ENCODE assay signal across 19 mouse cellular contexts in the genomic region with DNA sequence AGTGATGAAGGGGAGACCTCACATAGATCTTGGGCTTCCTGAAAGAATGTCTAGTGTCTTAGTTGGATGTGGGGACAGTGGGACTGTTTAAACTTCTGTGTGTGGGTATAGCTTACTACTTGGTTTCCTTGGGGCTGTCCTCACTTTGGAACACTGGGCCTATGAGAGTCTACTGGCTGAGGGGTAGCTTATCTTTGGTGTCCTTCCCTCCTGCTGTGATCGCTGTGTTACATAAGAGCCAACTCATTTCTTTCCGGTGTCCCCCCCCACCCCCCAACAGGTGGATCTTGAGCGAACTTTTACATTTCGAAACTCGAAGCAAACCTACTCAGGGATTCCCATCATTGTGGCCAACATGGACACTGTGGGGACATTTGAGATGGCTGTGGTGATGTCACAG. TPM values are rescaled to one million over a fixed set of nuclear protein-coding genes. Genes with fewer than 3 reads are reported as not detected.
DNase-seq lines count a peak whose midpoint lies in the region; ATAC-seq lines count a peak whose summit lies in the region.
"Had no signal": no experiment of that assay in that cellular context is flagged by ENCODE, and none has a peak within 500 bp of the region (broad histone marks: within the 10 kb centered on the region; RNA-seq: fewer than 3 reads in every experiment).

No protein-coding gene starts in this region.

- peaks cover 24% of the 10 kb centered on the region for H3K36me3 ChIP-seq in heart, embryonic 10.5 days
- H3K36me3 ChIP-seq in midbrain, embryonic 12.5 days: no peaks in the 10 kb centered on the region
- H3K36me3 ChIP-seq in midbrain, embryonic 15.5 days (replicated peaks): no peaks in the 10 kb centered on the region
- H3K36me3 ChIP-seq in liver, embryonic 13.5 days: peaks cover 69% of the 10 kb centered on the region
- H3K36me3 ChIP-seq: embryonic facial prominence, embryonic 15.5 days; hindbrain, embryonic 15.5 days had no signal

- no peak for ATAC-seq in midbrain, embryonic 12.5 days (ENCODE audit: low FRiP score, low read depth)
- ATAC-seq in midbrain, embryonic 15.5 days (replicated peaks): no peak
- ATAC-seq in liver, embryonic 13.5 days (ENCODE audit: low read depth): peak; percentile 37
- ATAC-seq: forebrain, embryonic 14.5 days had no signal

- peak overlapping the region; percentile 15; the same call in 1 of the 2 replicates for H3K9ac ChIP-seq in midbrain, embryonic 12.5 days (replicated peaks)
- H3K9ac ChIP-seq in midbrain, embryonic 15.5 days: no peak overlapping the region
- H3K9ac ChIP-seq in liver, embryonic 13.5 days: peak overlapping the region; percentile 94
- H3K9ac ChIP-seq: embryonic facial prominence, embryonic 15.5 days; hindbrain, embryonic 15.5 days; lung, embryonic 14.5 days had no signal

- WGBS in heart, embryonic 10.5 days: 73% methylated on average over 5 of the region's 5 CpGs
- WGBS in midbrain, embryonic 12.5 days: 87% methylated on average over 5 of the region's 5 CpGs
- 93% methylated on average over 5 of the region's 5 CpGs for WGBS in midbrain, embryonic 15.5 days
- 19% methylated on average over 5 of the region's 5 CpGs for WGBS in liver, embryonic 13.5 days (ENCODE audit: insufficient replicate concordance)

- no peaks in the 10 kb centered on the region for H3K27me3 ChIP-seq in heart, embryonic 10.5 days (ENCODE audit: insufficient read depth, poor library complexity, severe bottlenecking)
- H3K27me3 ChIP-seq in midbrain, embryonic 12.5 days: peaks cover 27% of the 10 kb centered on the region
- peaks cover 8% of the 10 kb centered on the region for H3K27me3 ChIP-seq in midbrain, embryonic 15.5 days (replicated peaks)
- no peaks in the 10 kb centered on the region for H3K27me3 ChIP-seq in liver, embryonic 13.5 days
- H3K27me3 ChIP-seq: embryonic facial prominence, embryonic 15.5 days; hindbrain, embryonic 15.5 days had no signal

- H3K4me1 ChIP-seq in heart, embryonic 10.5 days: peaks cover 77% of the 10 kb centered on the region
- H3K4me1 ChIP-seq in midbrain, embryonic 12.5 days: peaks cover 28% of the 10 kb centered on the region
- H3K4me1 ChIP-seq in midbrain, embryonic 15.5 days: peaks cover 24% of the 10 kb centered on the region
- H3K4me1 ChIP-seq in liver, embryonic 13.5 days (replicated peaks): peaks cover 100% of the 10 kb centered on the region

- no peaks in the 10 kb centered on the region for H3K9me3 ChIP-seq in heart, embryonic 10.5 days
- H3K9me3 ChIP-seq in midbrain, embryonic 12.5 days: no peaks in the 10 kb centered on the region
- no peaks in the 10 kb centered on the region for H3K9me3 ChIP-seq in midbrain, embryonic 15.5 days
- no peaks in the 10 kb centered on the region for H3K9me3 ChIP-seq in liver, embryonic 13.5 days (replicated peaks)
- H3K9me3 ChIP-seq: embryonic facial prominence, embryonic 15.5 days; hindbrain, embryonic 15.5 days had no signal

- H3K4me2 ChIP-seq in midbrain, embryonic 12.5 days (replicated peaks): no peak overlapping the region
- H3K4me2 ChIP-seq in midbrain, embryonic 15.5 days: no peak overlapping the region
- H3K4me2 ChIP-seq in liver, embryonic 13.5 days: peak overlapping the region; percentile 73
- H3K4me2 ChIP-seq: embryonic facial prominence, embryonic 15.5 days; hindbrain, embryonic 15.5 days; lung, embryonic 14.5 days; midbrain, embryonic 11.5 days had no signal

- no peak overlapping the region for H3K4me3 ChIP-seq in heart, embryonic 10.5 days
- no peak overlapping the region for H3K4me3 ChIP-seq in midbrain, embryonic 12.5 days
- H3K4me3 ChIP-seq in midbrain, embryonic 15.5 days: no peak overlapping the region
- H3K4me3 ChIP-seq in liver, embryonic 13.5 days (replicated peaks): peak overlapping the region; percentile 78
- H3K4me3 ChIP-seq: embryonic facial prominence, embryonic 15.5 days; hindbrain, embryonic 15.5 days had no signal

- peak overlapping the region; percentile 93 for H3K27ac ChIP-seq in heart, embryonic 10.5 days
- no peak overlapping the region for H3K27ac ChIP-seq in midbrain, embryonic 12.5 days (replicated peaks)
- no peak overlapping the region for H3K27ac ChIP-seq in midbrain, embryonic 15.5 days
- peak overlapping the region; percentile 97 for H3K27ac ChIP-seq in liver, embryonic 13.5 days
- H3K27ac ChIP-seq: hindbrain, embryonic 15.5 days had no signal

- DNase-seq in heart, embryonic 10.5 days (ENCODE audit: low spot score): no peak
- DNase-seq in heart, adult 8-10 months (ENCODE audit: low spot score): no peak
- no peak for DNase-seq in liver, embryonic 13.5 days
- no peak for DNase-seq in natural killer cell, adult 2 months (ENCODE audit: low spot score in 2 of 2)
- DNase-seq in kidney, postnatal 25 days: no peak
- DNase-seq: cerebellum, adult 9-10 months; heart, postnatal 14 days; kidney, adult 8-10 months; kidney, postnatal 4 days; layer of hippocampus, postnatal 36 days; lung, postnatal 4 days; thymus, postnatal 4 days had no signal

RNA-seq across cellular contexts. Expression of a gene that starts 6.9 kb away (rescaled TPM):
- polyA plus RNA-seq in heart, embryonic 10.5 days (2016; fragmentation: Nextera tagmentation; extraction: Ambion mirVana): 133 and 207 TPM in 2 replicates
- 100 to 1,000 TPM; 152 to 199 (median 170) TPM for total RNA-seq in heart, adult 8-10 months (2022)
- polyA plus RNA-seq in midbrain, embryonic 12.5 days (2016; fragmentation: Nextera tagmentation; extraction: Ambion mirVana): 14.3 and 15.7 TPM in 2 replicates
- 29.5 and 31.7 TPM in 2 replicates for polyA plus RNA-seq in midbrain, embryonic 15.5 days (2015; fragmentation: Nextera tagmentation; extraction: Ambion mirVana)
- polyA plus RNA-seq in liver, embryonic 13.5 days (2015; fragmentation: Nextera tagmentation; extraction: Ambion mirVana): 352 and 354 TPM in 2 replicates

Comparison
In these comparisons a context has a peak if more than half of its experiments do, and no peak if none do; other contexts are left out.
1. H3K27ac ChIP-seq: peak in heart, embryonic 10.5 days (single experiment) and liver, embryonic 13.5 days (single experiment); none in midbrain, embryonic 12.5 days (single experiment) and midbrain, embryonic 15.5 days (single experiment).